Mouse (Mus musculus) embryo, embryonic 11 days (tissue): Measurements from ENCODE around the gene Igsf9.
A peak's percentile ranks its signal among the peaks of the same experiment; 100 is the strongest.

Experiments
- DNase-seq: peaks from one replicate; pipeline ENCODE4 v3.0.0-alpha.2; 2015

Igsf9 gene

GRCm38 (mm10) chr1:172469373-172469772 is 12.2 kb upstream of the Igsf9 start:
- no peak for DNase-seq

GRCm38 (mm10) chr1:172469810-172470448 is 11.7 kb upstream of the Igsf9 start:
- no peak for DNase-seq

- DNase-seq: no peak
Observed at GRCm38 (mm10) chr1:172472909-172473308, 8.7 kb upstream of the Igsf9 start.

- DNase-seq: no peak
Observed at GRCm38 (mm10) chr1:172474196-172474595, 7.4 kb upstream of the Igsf9 start.

GRCm38 (mm10) chr1:172475054-172475741 is 6.4 kb upstream of the Igsf9 start, which contains the start of gene Slamf9:
Slamf9 (plus strand) TSS chr1:172475358.
- DNase-seq: no peak

GRCm38 (mm10) chr1:172478020-172478419 is 3.6 kb upstream of the Igsf9 start:
- DNase-seq: no peak

- DNase-seq: no peak
Observed at GRCm38 (mm10) chr1:172480376-172480775, 1.2 kb upstream of the Igsf9 start.

GRCm38 (mm10) chr1:172481111-172481510 is 477 bp upstream of the Igsf9 start:
- DNase-seq: no peak

GRCm38 (mm10) chr1:172482518-172483360 is 1.2 kb downstream of the Igsf9 start:
- DNase-seq: no peak

- DNase-seq: no peak
Observed at GRCm38 (mm10) chr1:172483361-172483660, 1.7 kb downstream of the Igsf9 start.

GRCm38 (mm10) chr1:172484236-172484635 is 2.6 kb downstream of the Igsf9 start:
- no peak for DNase-seq

- DNase-seq: no peak
Observed at GRCm38 (mm10) chr1:172484671-172485070, 3.1 kb downstream of the Igsf9 start.

GRCm38 (mm10) chr1:172485821-172486220 is 4.2 kb downstream of the Igsf9 start:
- DNase-seq: no peak

GRCm38 (mm10) chr1:172486236-172486635 is 4.6 kb downstream of the Igsf9 start:
- peak; percentile 75 for DNase-seq

- DNase-seq: no peak
Observed at GRCm38 (mm10) chr1:172486651-172487050, 5.1 kb downstream of the Igsf9 start.

- DNase-seq: no peak
Observed at GRCm38 (mm10) chr1:172487859-172488258, 6.3 kb downstream of the Igsf9 start.

GRCm38 (mm10) chr1:172488831-172489230 is 7.2 kb downstream of the Igsf9 start:
- DNase-seq: no peak

- no peak for DNase-seq
Observed at GRCm38 (mm10) chr1:172489585-172490250, 8.1 kb downstream of the Igsf9 start.

- DNase-seq: peak; percentile 85
Observed at GRCm38 (mm10) chr1:172490261-172490661, 8.7 kb downstream of the Igsf9 start.

- no peak for DNase-seq
Observed at GRCm38 (mm10) chr1:172492047-172492446, 10.5 kb downstream of the Igsf9 start.

GRCm38 (mm10) chr1:172493516-172493915 is 11.9 kb downstream of the Igsf9 start:
- DNase-seq: no peak

- DNase-seq: no peak
Observed at GRCm38 (mm10) chr1:172496030-172496429, 14.4 kb downstream of the Igsf9 start.

- no peak for DNase-seq
Observed at GRCm38 (mm10) chr1:172497428-172497827, 15.8 kb downstream of the Igsf9 start.
